Mouse (Mus musculus): ENCODE data around the gene 4933427I04Rik. TPM values are rescaled to one million over a fixed set of nuclear protein-coding genes. Genes with fewer than 3 reads are reported as not detected.

4933427I04Rik gene
- total RNA-seq (2021): not detected

DNA sequence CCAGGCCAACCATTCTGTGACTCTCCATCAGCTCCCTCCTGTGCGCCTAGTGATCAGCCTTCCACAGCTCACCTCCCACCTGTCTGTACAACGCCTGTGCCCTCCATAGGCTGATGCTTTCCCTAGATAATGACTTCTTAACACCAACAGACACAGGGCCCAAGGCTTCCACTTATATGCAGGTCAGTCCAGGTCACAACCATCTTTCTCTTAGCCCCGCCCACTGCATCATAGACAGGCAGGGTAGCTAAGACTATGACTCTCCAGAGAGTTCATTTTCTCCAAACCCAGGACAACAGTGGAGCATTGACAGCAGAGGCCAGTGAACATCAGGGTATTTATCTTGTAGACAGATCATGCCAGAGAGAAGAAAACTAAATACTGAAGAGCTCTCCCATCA is at the start of gene 4933427I04Rik:
TSS of gene 4933427I04Rik (plus strand) at position 301 of the 400 bp plus-strand sequence.
- intact Hi-C loops (cut with DNase I): no loop called here
- no peak for DNase-seq (ENCODE audit: low spot score)

DNA sequence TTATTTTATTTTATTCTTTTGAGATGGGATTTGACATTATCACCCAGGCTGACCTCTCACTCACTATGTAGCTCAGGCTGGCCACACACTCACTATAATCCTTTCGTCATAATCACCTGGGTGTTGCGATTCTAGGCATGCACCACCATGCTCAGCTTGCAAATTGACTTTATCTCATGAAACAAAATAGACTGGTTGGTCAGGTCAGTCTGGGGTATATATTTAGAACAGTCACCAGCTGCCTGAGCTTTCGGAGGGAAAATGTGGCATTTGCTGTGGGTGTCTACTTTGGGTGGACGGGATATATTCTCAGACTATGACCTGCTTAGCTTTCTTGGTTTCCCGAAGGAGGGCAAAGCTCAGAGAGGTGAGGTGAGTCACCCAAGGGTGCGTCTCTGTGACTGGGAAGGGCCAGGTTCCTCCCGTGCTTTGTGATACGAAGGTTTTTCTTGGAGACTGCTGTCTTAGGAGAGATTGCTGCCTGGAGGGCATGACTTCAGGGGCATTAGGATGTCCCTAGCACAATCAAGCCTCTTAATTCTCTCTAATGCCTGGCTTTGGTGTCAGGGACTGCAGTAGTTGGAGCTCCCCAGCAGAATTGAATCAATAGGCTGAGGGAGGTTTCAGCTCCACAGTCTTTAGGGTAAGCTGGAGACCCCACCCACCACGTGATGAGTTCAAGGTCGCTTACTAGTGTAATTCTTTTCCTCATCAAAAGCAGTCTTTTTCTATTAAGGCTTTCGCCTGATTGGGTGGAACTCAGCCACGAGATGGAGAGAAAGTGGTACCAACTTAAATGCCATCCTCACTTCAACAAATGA is 48.8 kb upstream of the 4933427I04Rik start:
- intact Hi-C loops (cut with DNase I): no loop called here
- DNase-seq (ENCODE audit: low spot score): no peak

GRCm38 (mm10) chr4:123812525-123812924 is 47.0 kb upstream of the 4933427I04Rik start:
- DNase-seq (ENCODE audit: low spot score): no peak
- intact Hi-C loops (cut with DNase I): no loop called here

GRCm38 (mm10) chr4:123814030-123814501 is 45.4 kb upstream of the 4933427I04Rik start:
- intact Hi-C loops (cut with DNase I): no loop called here
- no peak for DNase-seq (ENCODE audit: low spot score)

DNA sequence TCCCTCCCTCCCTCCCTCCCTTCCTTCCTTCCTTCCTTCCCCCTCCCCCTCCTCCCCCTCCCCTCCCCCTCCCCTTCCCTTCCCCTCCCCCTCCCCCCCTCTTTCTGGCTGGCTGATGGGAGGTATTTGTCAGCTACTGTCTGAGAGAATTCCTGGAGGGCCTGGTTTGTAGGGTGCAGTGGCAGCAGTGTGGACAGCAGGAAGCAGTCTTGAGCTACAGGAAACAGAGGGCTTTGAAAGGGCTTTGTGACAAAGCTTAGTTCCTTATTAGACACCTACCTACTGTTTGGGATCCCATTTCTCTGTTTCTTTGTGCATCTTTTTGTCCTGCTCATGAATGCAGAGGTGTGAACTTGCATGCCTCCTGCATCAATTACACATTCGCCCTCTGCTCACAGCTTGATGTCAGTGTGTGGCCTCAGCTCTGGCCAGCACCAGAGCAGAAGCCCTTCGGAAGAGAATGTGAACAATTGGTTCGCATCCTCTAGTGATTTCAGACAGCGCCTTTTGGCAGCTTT is 40.3 kb upstream of the 4933427I04Rik start:
- DNase-seq (ENCODE audit: low spot score): no peak
- intact Hi-C loops (cut with DNase I): no loop called here

DNA sequence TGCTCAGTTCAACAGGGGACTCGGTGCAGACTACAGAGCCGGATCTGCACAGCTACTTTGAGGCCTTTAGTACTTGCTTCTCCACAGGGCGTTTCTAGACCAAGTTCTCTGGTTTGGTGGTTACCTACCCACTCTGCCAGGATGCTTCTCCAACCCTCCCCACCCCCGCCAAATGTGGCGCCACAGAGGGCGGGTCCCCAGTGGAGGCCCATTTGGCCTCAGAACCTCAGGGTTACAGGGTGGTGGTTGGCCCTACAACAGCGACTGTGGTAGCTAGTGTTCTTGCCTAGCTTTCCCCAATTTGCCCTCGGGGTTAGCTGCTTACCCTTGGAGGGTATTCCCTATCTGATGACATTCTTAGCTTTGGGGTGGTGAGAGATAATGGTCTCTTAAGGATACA is 17.4 kb upstream of the 4933427I04Rik start:
- intact Hi-C loops (cut with DNase I): no loop called here
- DNase-seq (ENCODE audit: low spot score): no peak

- DNase-seq (ENCODE audit: low spot score): no peak
- intact Hi-C loops (cut with DNase I): no loop called here
These were observed 2.6 kb upstream of the 4933427I04Rik start for GRCm38 (mm10) chr4:123856888-123857287.

GRCm38 (mm10) chr4:123858090-123858489 is 1.4 kb upstream of the 4933427I04Rik start:
- intact Hi-C loops (cut with DNase I): no loop called here
- no peak for DNase-seq (ENCODE audit: low spot score)

GRCm38 (mm10) chr4:123859803-123860202 is 324 bp downstream of the 4933427I04Rik start:
- intact Hi-C loops (cut with DNase I): no loop called here
- no peak for DNase-seq (ENCODE audit: low spot score)

- intact Hi-C loops (cut with DNase I): no loop called here
- no peak for DNase-seq (ENCODE audit: low spot score)
These were observed 1.1 kb downstream of the 4933427I04Rik start for GRCm38 (mm10) chr4:123860621-123861020.

- intact Hi-C loops (cut with DNase I): no loop called here
- no peak for DNase-seq (ENCODE audit: low spot score)
These were observed 34.2 kb downstream of the 4933427I04Rik start for GRCm38 (mm10) chr4:123893726-123894125.

- DNase-seq (ENCODE audit: low spot score): no peak
- intact Hi-C loops (cut with DNase I): no loop called here
These were observed 34.8 kb downstream of the 4933427I04Rik start for GRCm38 (mm10) chr4:123894295-123894694.

GRCm38 (mm10) chr4:123898696-123899095 is 39.2 kb downstream of the 4933427I04Rik start:
- intact Hi-C loops (cut with DNase I): loop anchor here (2.0 kb wide), 1 partner anchor 140 kb away; no protein-coding TSS in a partner anchor
- DNase-seq (ENCODE audit: low spot score): no peak

- no peak for DNase-seq (ENCODE audit: low spot score)
- intact Hi-C loops (cut with DNase I): no loop called here
These were observed 44.0 kb downstream of the 4933427I04Rik start for GRCm38 (mm10) chr4:123903432-123903831.

DNA sequence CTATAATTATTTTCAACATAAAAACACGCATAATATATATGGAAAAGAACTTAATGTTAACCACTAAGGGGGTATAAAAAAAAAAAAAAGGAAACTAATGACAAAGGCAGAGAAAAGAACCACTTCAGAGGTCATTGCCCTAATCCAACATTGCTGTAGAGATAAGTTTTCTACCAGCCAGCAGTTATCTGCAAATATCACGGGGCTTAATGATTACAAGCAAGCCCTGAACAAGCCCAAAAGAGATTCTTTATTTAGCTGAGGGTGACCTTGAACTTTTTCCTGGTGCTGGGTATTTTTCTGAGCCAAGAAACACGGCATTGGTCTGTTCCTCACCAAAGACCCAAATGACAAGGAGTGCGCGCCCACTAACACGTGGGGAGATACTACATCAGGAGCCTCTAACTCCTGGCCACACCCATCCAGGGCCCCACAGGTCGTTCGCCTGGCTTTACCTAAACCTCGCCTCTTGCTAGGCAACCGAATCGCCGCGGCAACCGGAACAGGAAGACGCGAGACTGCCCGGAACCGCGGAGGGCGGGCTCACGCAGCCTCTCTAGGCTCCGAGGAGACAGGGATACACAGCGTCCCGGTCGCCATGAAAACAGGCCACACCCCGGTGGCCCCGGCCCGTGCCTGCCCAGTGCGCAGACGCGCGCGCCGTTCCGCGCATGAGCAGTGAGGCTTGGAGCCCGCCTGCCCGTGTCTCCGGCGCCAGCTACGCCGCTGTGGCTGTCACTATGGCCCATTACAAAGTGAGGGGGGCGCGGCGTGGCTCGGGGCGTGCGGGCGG is 45.0 kb downstream of the 4933427I04Rik start, which contains the start of gene Mycbp:
TSS of gene Mycbp (plus strand) at position 500 of the 793 bp plus-strand sequence.
- DNase-seq (ENCODE audit: low spot score): peak; percentile 99
- intact Hi-C loops (cut with DNase I): no loop called here

GRCm38 (mm10) chr4:123905126-123905668 is 45.7 kb downstream of the 4933427I04Rik start:
- DNase-seq (ENCODE audit: low spot score): no peak
- intact Hi-C loops (cut with DNase I): no loop called here

DNA sequence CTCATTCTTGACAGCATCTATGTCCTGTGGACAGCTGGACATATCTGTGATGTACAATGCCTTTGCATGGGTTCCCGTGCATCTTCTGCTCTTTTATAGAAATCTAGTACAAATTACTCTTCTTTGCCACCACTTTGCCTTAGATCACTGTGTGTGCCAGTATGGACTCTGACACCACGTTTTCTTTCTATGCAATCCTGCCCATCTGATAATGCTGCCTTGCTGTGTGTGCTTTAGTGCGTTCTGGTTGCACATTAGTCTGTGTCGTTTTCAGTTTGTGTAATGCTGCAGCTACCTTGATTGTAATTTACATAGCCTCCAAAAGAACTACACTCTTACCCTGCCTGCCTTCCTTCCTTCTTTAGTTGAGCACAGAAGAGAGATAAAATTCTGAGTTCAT is 52.0 kb downstream of the 4933427I04Rik start:
- intact Hi-C loops (cut with DNase I): no loop called here
- DNase-seq (ENCODE audit: low spot score): no peak

- intact Hi-C loops (cut with DNase I): no loop called here
- no peak for DNase-seq (ENCODE audit: low spot score)
These were observed 53.0 kb downstream of the 4933427I04Rik start for GRCm38 (mm10) chr4:123912431-123912830.
